Mouse (Mus musculus) erythroblast, embryonic 14.5 days (primary cell): ENCODE data around the gene Rab30.

Experiments
- GATA1 ChIP-seq: IDR thresholded peaks from 2 replicates; pipeline ENCODE4 v1.6.1; 2012; ENCODE audit warnings: low read length, inconsistent platforms, mixed read lengths
- TAL1 ChIP-seq: IDR thresholded peaks from 3 replicates; pipeline ENCODE4 v1.6.1; 2012; ENCODE audit warnings: low read length, inconsistent platforms, mixed read lengths

DNA sequence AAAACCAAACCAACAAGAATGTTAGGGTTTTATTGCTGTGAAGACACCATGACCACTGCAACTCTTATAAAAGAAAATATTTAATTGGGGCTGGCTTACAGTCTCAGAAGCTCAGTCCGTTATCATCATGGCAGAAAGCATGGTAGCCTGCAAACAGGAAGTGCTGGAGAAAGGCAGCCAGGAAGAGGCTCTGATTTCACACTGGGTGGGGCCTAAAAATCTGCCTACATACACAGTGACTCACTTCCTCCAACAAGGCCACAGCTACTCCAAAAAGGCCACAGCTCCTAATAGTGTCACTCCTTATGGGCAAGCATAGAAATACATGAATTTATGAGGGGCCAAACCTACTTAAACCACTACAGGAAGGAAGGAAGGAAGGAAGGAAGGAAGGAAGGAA is 26.3 kb upstream of the Rab30 start:
- TF ChIP-seq TAL1 (no peak), GATA1 (no peak)
